ENCODE assay signal across 8 mouse cellular contexts in the genomic region with DNA sequence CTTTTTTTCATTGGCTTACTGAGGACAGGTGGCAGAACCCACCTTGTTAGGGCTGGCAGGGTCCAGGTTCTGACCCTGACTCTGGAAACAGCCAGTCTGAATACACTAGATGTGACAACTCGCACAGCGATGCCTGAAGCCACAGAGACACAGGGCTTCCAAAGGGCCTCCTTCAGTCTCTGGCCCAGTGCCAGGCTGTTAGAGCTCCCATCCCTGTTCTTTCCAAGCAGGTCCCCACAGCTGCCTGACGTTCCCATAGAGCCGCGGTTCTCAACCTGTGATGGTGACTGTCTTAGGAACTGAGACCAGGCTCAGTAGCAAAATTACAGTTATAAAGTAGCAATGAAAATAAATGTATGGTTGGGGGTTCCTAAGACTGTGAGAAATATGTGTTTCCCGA.
DNase-seq lines count a peak whose midpoint lies in the region; ATAC-seq and TF ChIP-seq lines count a peak whose summit lies in the region.
"Had no signal": no experiment of that assay in that cellular context is flagged by ENCODE, and none has a peak within 500 bp of the region (broad histone marks: within the 10 kb centered on the region; RNA-seq: fewer than 3 reads in every experiment).

No protein-coding gene starts in this region.

- 85% methylated on average over 6 of the region's 6 CpGs for WGBS in hindbrain, embryonic 10.5 days
- WGBS in hindbrain, embryonic 12.5 days = 68% methylated on average over 6 of the region's 6 CpGs
- 72% methylated on average over 6 of the region's 6 CpGs for WGBS in midbrain, embryonic 14.5 days
- WGBS in midbrain, embryonic 16.5 days = 54% methylated on average over 6 of the region's 6 CpGs
- 27% methylated on average over 6 of the region's 6 CpGs for WGBS in heart, embryonic 13.5 days
- WGBS in stomach, postnatal 0 days = 35% methylated on average over 6 of the region's 6 CpGs

- H3K4me1 ChIP-seq in hindbrain, embryonic 10.5 days (replicated peaks) = peaks cover 43% of the 10 kb centered on the region
- peaks cover 13% of the 10 kb centered on the region for H3K4me1 ChIP-seq in hindbrain, embryonic 12.5 days
- H3K4me1 ChIP-seq in midbrain, embryonic 14.5 days (ENCODE audit: control insufficient read depth, insufficient read depth, low read length) = 0 out of 2 replicates have a peak, but pooled peaks cover 3% of the 10 kb centered on the region
- H3K4me1 ChIP-seq in midbrain, embryonic 16.5 days (ENCODE audit: control insufficient read depth, insufficient read depth, low read length) = peaks cover 6% of the 10 kb centered on the region; the same call in 1 of the 2 replicates
- peaks cover 41% of the 10 kb centered on the region for H3K4me1 ChIP-seq in heart, embryonic 13.5 days
- no peaks in the 10 kb centered on the region for H3K4me1 ChIP-seq in stomach, postnatal 0 days (replicated peaks; ENCODE audit: control insufficient read depth, insufficient read depth)

- no peaks in the 10 kb centered on the region; the same call in 1 of the 2 replicates for H3K27me3 ChIP-seq in hindbrain, embryonic 10.5 days (ENCODE audit: insufficient read depth, poor library complexity, severe bottlenecking)
- no peaks in the 10 kb centered on the region for H3K27me3 ChIP-seq in hindbrain, embryonic 12.5 days
- H3K27me3 ChIP-seq in midbrain, embryonic 14.5 days (ENCODE audit: control insufficient read depth, insufficient read depth, low read length) = no peaks in the 10 kb centered on the region
- H3K27me3 ChIP-seq in midbrain, embryonic 16.5 days (ENCODE audit: control insufficient read depth, insufficient read depth, low read depth, low read length) = no peaks in the 10 kb centered on the region
- H3K27me3 ChIP-seq in heart, embryonic 13.5 days (replicated peaks) = no peaks in the 10 kb centered on the region
- H3K27me3 ChIP-seq in stomach, postnatal 0 days (ENCODE audit: control insufficient read depth, insufficient read depth, low read length) = no peaks in the 10 kb centered on the region

- DNase-seq in hindbrain, embryonic 10.5 days (ENCODE audit: low spot score) = peak; percentile 2
- DNase-seq in midbrain, embryonic 14.5 days = peak; percentile 71
- DNase-seq in stomach, postnatal 0 days (ENCODE audit: low spot score) = peak; percentile 24
- no peak for DNase-seq in ovary, postnatal 10 days (ENCODE audit: low spot score)

- no peak for ATAC-seq in hindbrain, embryonic 12.5 days (ENCODE audit: low FRiP score)
- ATAC-seq in midbrain, embryonic 14.5 days (ENCODE audit: low FRiP score, low TSS enrichment) = no peak
- no peak for ATAC-seq in midbrain, embryonic 16.5 days
- ATAC-seq in heart, embryonic 13.5 days (ENCODE audit: extremely low read depth, insufficient number of reproducible peaks, low FRiP score, low TSS enrichment) = 0 out of 2 replicates have a peak, but pooled peaks have one; percentile 40
- no peak for ATAC-seq in stomach, postnatal 0 days (ENCODE audit: low FRiP score, low TSS enrichment)

- H3K9me3 ChIP-seq in hindbrain, embryonic 10.5 days = no peaks in the 10 kb centered on the region
- H3K9me3 ChIP-seq in hindbrain, embryonic 12.5 days (replicated peaks) = no peaks in the 10 kb centered on the region
- H3K9me3 ChIP-seq in midbrain, embryonic 14.5 days (ENCODE audit: control insufficient read depth, low read length) = no peaks in the 10 kb centered on the region
- H3K9me3 ChIP-seq in midbrain, embryonic 16.5 days (replicated peaks; ENCODE audit: control insufficient read depth, low read length, poor library complexity, severe bottlenecking) = no peaks in the 10 kb centered on the region
- 0 out of 2 replicates have a peak, but pooled peaks cover 3% of the 10 kb centered on the region for H3K9me3 ChIP-seq in heart, embryonic 13.5 days
- H3K9me3 ChIP-seq in stomach, postnatal 0 days (ENCODE audit: control insufficient read depth, low read length) = no peaks in the 10 kb centered on the region

- H3K27ac ChIP-seq in hindbrain, embryonic 10.5 days = no peak overlapping the region
- H3K27ac ChIP-seq in hindbrain, embryonic 12.5 days = no peak overlapping the region
- H3K27ac ChIP-seq in midbrain, embryonic 14.5 days (replicated peaks; ENCODE audit: low read depth, low read length) = no peak overlapping the region
- no peak overlapping the region for H3K27ac ChIP-seq in midbrain, embryonic 16.5 days (ENCODE audit: low read length)
- H3K27ac ChIP-seq in heart, embryonic 13.5 days (replicated peaks) = peak overlapping the region; percentile 82
- no peak overlapping the region for H3K27ac ChIP-seq in stomach, postnatal 0 days (replicated peaks)
- H3K27ac ChIP-seq: layer of hippocampus, adult 2 months had no signal

- H3K36me3 ChIP-seq in hindbrain, embryonic 10.5 days = no peaks in the 10 kb centered on the region
- no peaks in the 10 kb centered on the region for H3K36me3 ChIP-seq in hindbrain, embryonic 12.5 days
- no peaks in the 10 kb centered on the region for H3K36me3 ChIP-seq in midbrain, embryonic 14.5 days (ENCODE audit: control insufficient read depth, insufficient read depth, low read length)
- H3K36me3 ChIP-seq in midbrain, embryonic 16.5 days (ENCODE audit: control insufficient read depth, insufficient read depth, low read length) = no peaks in the 10 kb centered on the region
- peaks cover 41% of the 10 kb centered on the region for H3K36me3 ChIP-seq in heart, embryonic 13.5 days
- no peaks in the 10 kb centered on the region for H3K36me3 ChIP-seq in stomach, postnatal 0 days (ENCODE audit: control insufficient read depth, insufficient read depth, low read length)

- H3K9ac ChIP-seq in hindbrain, embryonic 12.5 days = no peak overlapping the region
- H3K9ac ChIP-seq in midbrain, embryonic 14.5 days (replicated peaks; ENCODE audit: low read length) = no peak overlapping the region
- H3K9ac ChIP-seq in midbrain, embryonic 16.5 days (ENCODE audit: low read depth, low read length) = no peak overlapping the region
- peak overlapping the region; percentile 17 for H3K9ac ChIP-seq in heart, embryonic 13.5 days
- H3K9ac ChIP-seq in stomach, postnatal 0 days (ENCODE audit: low read length) = no peak overlapping the region

- no peak for TF ChIP-seq EP300 in stomach, postnatal 0 days (optimal IDR thresholded peaks at IDR 0.05)

- H3K4me3 ChIP-seq in hindbrain, embryonic 10.5 days = no peak overlapping the region
- H3K4me3 ChIP-seq in hindbrain, embryonic 12.5 days = no peak overlapping the region
- H3K4me3 ChIP-seq in midbrain, embryonic 14.5 days (replicated peaks; ENCODE audit: low read depth, low read length) = no peak overlapping the region
- H3K4me3 ChIP-seq in midbrain, embryonic 16.5 days (ENCODE audit: low read depth, low read length) = no peak overlapping the region
- no peak overlapping the region for H3K4me3 ChIP-seq in heart, embryonic 13.5 days
- no peak overlapping the region for H3K4me3 ChIP-seq in stomach, postnatal 0 days (ENCODE audit: low read depth, low read length)
- H3K4me3 ChIP-seq: layer of hippocampus, adult 2 months had no signal

- no peak overlapping the region for H3K4me2 ChIP-seq in hindbrain, embryonic 12.5 days (replicated peaks)
- H3K4me2 ChIP-seq in midbrain, embryonic 14.5 days (ENCODE audit: low read length) = no peak overlapping the region
- no peak overlapping the region for H3K4me2 ChIP-seq in midbrain, embryonic 16.5 days (ENCODE audit: low read length)
- no peak overlapping the region for H3K4me2 ChIP-seq in heart, embryonic 13.5 days
- H3K4me2 ChIP-seq in stomach, postnatal 0 days (replicated peaks; ENCODE audit: low read depth) = no peak overlapping the region

- TF ChIP-seq CTCF in stomach, postnatal 0 days (IDR thresholded peaks at IDR 0.05; ENCODE audit: low read depth) = no peak
